Mouse (Mus musculus): ENCODE measurements at regions not wholly inside any gene's neighbourhood (a gene's known extent, or its start where the extent isn't known, plus 50 kb on each side); places are given as distances from the start of the nearest gene placed in this dataset.

DNA sequence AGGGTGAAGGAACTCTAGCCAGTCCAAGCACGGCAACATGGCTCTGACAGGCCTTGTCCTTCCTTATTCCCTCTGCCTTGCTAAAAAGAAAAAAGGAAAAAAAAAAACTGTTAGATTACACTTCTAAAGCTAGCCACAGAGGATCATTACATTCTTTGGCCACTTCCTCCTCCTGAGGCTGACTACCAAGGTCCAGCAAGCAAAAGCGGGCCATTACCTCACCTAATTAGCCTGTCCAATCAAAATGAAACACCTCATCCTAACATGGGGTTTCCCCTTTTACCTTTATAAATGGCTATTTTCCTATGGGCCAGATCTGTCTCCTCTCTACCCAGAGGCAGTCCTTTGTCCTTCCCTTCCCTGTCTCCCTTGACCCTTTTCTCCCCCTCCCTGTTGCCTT, 102.2 kb downstream of the Pih1h3b start:
- 78% methylated on average over 2 of the region's 2 CpGs for WGBS
- Histone ChIP-seq H3K4me1 (replicated peaks) (no peaks in the 10 kb centered on the region), H3K4me3 (no peak overlapping the region), H3K4me2 (no peak overlapping the region), H3K27ac (no peak overlapping the region), H3K9me3 (replicated peaks) (no peaks in the 10 kb centered on the region), H3K9ac (no peak overlapping the region), H3K36me3 (no peaks in the 10 kb centered on the region), H3K27me3 (no peaks in the 10 kb centered on the region)
- no peak for ATAC-seq (replicated peaks; ENCODE audit: insufficient number of reproducible peaks, insufficient read depth, low FRiP score, low read depth)

DNA sequence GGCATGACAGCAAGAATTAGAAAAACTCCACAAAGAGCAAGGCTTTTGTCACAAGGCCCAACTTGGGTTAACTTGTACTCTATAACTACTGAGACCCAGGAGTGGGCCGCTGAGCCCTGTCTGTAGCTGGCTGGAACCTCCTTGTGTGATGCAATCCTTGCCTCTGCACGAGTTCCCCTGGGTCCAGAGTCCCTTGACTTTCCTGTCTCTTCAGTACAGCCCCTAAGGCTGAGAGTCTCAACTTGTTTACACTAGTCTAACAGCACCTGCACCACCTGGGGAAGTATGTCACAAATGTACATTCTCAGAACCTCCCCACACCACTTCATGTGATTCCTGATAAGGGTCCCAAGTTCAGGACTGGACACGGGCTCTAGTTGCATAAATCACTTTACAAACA, 103.3 kb downstream of the Pih1h3b start:
- H3K36me3 ChIP-seq: no peaks in the 10 kb centered on the region
- H3K4me1 ChIP-seq (replicated peaks): no peaks in the 10 kb centered on the region
- no peaks in the 10 kb centered on the region for H3K27me3 ChIP-seq
- H3K4me3 ChIP-seq: no peak overlapping the region
- no peak for ATAC-seq (replicated peaks; ENCODE audit: insufficient number of reproducible peaks, insufficient read depth, low FRiP score, low read depth)
- H3K27ac ChIP-seq: no peak overlapping the region
- H3K9ac ChIP-seq: no peak overlapping the region
- WGBS: 68% methylated on average over 3 of the region's 3 CpGs
- no peaks in the 10 kb centered on the region for H3K9me3 ChIP-seq (replicated peaks)
- no peak overlapping the region for H3K4me2 ChIP-seq

DNA sequence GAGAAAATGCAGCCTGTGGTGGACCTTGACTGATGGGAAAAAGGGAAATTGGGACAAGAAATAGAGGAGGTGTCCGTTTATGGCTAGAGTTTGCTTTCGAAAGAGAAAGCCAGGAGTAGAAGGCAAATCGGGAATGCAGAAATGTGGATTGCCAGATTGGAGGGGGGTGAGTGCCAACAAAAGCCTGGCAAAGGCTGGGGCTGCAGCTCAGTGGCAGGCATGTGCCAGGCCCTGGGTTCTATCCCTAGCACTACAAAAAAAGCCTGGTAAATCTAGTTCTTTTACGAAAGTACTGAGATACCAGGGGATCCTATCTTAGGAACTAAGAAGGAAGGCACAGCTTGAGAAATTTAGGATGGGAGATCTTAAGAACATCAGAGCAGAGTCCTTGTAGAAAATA, 117.2 kb downstream of the Pih1h3b start:
- Histone ChIP-seq H3K27me3 (no peaks in the 10 kb centered on the region), H3K36me3 (no peaks in the 10 kb centered on the region), H3K9ac (no peak overlapping the region), H3K9me3 (replicated peaks) (no peaks in the 10 kb centered on the region), H3K4me2 (no peak overlapping the region), H3K27ac (no peak overlapping the region), H3K4me3 (no peak overlapping the region), H3K4me1 (replicated peaks) (no peaks in the 10 kb centered on the region)
- WGBS: 70% methylated on average over 4 of the region's 4 CpGs
- ATAC-seq (replicated peaks; ENCODE audit: insufficient number of reproducible peaks, insufficient read depth, low FRiP score, low read depth): no peak

DNA sequence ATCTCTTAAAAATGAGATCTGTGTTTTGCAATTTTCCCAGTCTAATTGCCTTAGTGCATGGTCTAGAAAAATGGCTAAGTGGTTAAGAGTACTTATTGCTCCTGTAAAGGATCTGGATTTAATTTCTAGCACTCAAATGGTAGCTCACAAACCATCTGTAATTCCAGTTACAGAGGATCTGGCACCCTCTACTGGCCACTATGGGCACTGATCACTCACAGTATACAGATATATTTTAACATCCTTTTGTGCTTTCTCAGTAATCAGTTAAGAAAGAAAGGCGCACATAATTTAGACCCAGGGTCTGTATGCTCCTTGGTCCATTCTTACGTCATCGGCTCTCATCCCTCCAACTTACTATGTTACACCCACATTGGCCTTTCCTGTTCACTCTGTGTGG, 120.3 kb downstream of the Pih1h3b start:
- ATAC-seq (replicated peaks; ENCODE audit: insufficient number of reproducible peaks, insufficient read depth, low FRiP score, low read depth): no peak
- Histone ChIP-seq H3K27me3 (no peaks in the 10 kb centered on the region), H3K4me1 (replicated peaks) (no peaks in the 10 kb centered on the region), H3K36me3 (no peaks in the 10 kb centered on the region), H3K27ac (no peak overlapping the region), H3K9me3 (replicated peaks) (no peaks in the 10 kb centered on the region), H3K9ac (no peak overlapping the region), H3K4me2 (no peak overlapping the region), H3K4me3 (no peak overlapping the region)
- 78% methylated on average over 3 of the region's 3 CpGs for WGBS

DNA sequence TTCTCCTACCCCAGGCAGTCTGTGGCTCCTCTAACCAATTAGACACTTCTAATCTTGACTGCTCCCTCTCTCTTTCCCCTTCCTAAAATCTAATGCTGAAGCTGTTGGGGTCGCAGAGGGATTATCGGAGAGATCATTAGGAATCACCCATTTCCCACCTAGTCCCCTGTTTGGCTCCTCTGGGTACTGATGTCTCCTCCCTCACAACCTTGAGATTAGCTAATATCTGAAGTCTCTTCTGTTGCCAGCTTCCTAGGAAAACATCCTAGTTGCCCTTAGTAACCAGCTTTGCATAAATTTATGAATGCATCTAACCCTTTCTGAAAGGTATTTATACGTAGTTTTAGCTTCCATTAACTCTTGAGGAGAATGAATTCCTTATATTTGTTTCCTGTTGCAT, 138.4 kb upstream of the Frmpd3 start:
- no peaks in the 10 kb centered on the region for H3K9me3 ChIP-seq (replicated peaks)
- H3K27ac ChIP-seq: no peak overlapping the region
- no peak overlapping the region for H3K4me3 ChIP-seq
- H3K27me3 ChIP-seq: no peaks in the 10 kb centered on the region
- WGBS: 68% methylated on average over 3 of the region's 3 CpGs
- no peaks in the 10 kb centered on the region for H3K4me1 ChIP-seq (replicated peaks)
- no peak for ATAC-seq (replicated peaks; ENCODE audit: insufficient number of reproducible peaks, insufficient read depth, low FRiP score, low read depth)
- H3K4me2 ChIP-seq: no peak overlapping the region
- H3K9ac ChIP-seq: no peak overlapping the region
- no peaks in the 10 kb centered on the region for H3K36me3 ChIP-seq

DNA sequence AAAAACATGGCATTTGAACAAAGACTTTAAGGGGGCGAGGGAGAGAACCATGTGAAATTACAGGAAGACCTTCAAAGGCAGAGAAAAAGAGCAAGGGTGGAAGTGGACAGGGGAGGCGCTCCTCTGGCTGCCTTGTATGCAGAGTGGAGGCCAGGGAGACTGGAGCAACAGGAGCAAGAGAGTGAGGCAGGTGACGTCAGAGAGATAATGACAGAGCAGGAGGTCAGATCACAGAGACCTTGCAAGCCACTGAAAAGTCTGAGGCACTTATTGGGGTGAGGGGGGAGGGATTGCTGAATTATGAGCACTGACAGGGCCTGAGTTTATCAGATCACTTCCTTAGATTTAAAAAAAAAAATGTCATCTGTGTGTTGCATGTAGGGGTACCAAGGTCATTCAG, 133.3 kb upstream of the Frmpd3 start:
- Histone ChIP-seq H3K27ac (no peak overlapping the region), H3K9me3 (replicated peaks) (no peaks in the 10 kb centered on the region)

DNA sequence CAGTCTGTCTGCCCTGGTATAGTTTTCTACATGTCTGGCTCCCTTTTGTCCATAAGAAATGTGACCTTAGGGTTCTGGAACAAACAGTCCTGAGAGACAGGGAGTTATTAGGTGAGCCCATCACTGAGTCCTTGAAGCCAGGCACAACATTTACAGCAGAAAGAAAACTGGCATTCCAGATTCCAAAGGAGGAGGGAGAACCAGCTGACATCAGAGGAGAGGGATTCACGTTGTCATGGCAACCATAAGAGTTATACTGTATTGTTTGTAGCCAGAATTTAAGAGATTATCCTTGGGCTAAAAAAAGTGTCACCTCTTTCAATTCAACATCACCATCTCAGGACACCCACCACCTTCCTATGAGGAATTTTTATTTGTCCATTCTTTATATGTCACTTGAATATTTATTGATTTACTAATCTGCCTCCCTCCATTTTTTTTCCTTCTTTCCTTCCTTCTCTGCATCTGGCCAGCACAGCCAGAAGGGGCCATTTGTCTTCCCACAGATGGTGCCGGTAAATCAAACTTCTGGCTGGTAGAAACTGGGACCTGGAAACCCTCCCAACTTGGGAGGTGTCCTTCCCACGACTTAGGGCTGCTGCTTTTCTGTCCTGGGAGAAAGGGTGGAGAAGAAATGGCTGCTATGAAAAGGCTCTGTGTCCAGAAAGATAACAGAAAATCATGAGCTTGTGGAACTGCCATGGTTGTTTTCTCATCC, 129.3 kb upstream of the Frmpd3 start:
- WGBS: 42% methylated on average over 3 of the region's 3 CpGs
- no peaks in the 10 kb centered on the region for H3K9me3 ChIP-seq (replicated peaks)

More for the DNA sequence above, 133.3 kb upstream of the Frmpd3 start:
- Histone ChIP-seq H3K9ac (no peak overlapping the region), H3K36me3 (no peaks in the 10 kb centered on the region), H3K4me3 (no peak overlapping the region), H3K27me3 (no peaks in the 10 kb centered on the region), H3K4me2 (no peak overlapping the region), H3K4me1 (replicated peaks) (no peaks in the 10 kb centered on the region)
- no peak for ATAC-seq (replicated peaks; ENCODE audit: insufficient number of reproducible peaks, insufficient read depth, low FRiP score, low read depth)
- WGBS: 28% methylated on average over 3 of the region's 3 CpGs

DNA sequence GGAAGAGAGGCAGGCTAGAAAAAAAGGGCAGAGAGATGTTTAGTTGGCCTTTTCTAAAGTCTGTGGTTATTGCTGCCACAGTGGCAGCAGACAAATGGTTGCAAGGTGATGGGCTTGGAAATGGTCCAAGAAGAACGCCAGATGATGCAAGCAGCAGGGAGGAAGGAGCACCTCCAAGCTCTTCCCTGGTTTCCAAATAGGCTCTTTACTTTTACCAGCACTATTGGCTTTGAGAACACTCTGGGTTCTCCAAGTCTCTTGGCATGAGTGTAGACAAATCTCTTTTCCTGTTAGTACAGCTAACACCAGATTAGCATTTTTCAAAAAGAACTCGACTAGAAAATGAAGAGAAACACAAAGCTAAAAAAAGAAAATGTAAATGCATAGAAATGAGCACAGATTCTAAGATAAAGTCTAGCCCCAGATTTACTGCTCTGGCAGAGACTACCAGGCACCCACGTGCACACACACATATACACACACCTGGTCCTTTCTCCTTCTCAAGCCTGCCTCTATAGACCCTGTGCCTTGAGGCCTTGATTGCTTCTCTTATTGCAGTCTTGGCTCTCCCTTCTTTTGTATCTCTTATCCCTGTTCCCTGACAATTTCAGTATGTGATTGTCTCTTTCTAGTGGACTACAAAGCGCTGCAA, 127.7 kb upstream of the Frmpd3 start:
- no peak for ATAC-seq (replicated peaks; ENCODE audit: insufficient number of reproducible peaks, insufficient read depth, low FRiP score, low read depth)
- H3K9ac ChIP-seq: no peak overlapping the region
- H3K4me3 ChIP-seq: no peak overlapping the region
- H3K27me3 ChIP-seq: no peaks in the 10 kb centered on the region; the same call in 1 of the 2 replicates
- H3K36me3 ChIP-seq: no peaks in the 10 kb centered on the region
- no peak overlapping the region for H3K27ac ChIP-seq
- no peaks in the 10 kb centered on the region for H3K4me1 ChIP-seq (replicated peaks)
- 38% methylated on average over 4 of the region's 4 CpGs for WGBS
- H3K9me3 ChIP-seq (replicated peaks): no peaks in the 10 kb centered on the region
- H3K4me2 ChIP-seq: no peak overlapping the region

More for the DNA sequence above, 129.3 kb upstream of the Frmpd3 start:
- Histone ChIP-seq H3K27me3 (no peaks in the 10 kb centered on the region; the same call in 1 of the 2 replicates), H3K4me3 (no peak overlapping the region), H3K27ac (no peak overlapping the region), H3K9ac (no peak overlapping the region), H3K4me1 (replicated peaks) (no peaks in the 10 kb centered on the region), H3K36me3 (no peaks in the 10 kb centered on the region), H3K4me2 (no peak overlapping the region)
- ATAC-seq (replicated peaks; ENCODE audit: insufficient number of reproducible peaks, insufficient read depth, low FRiP score, low read depth): no peak

DNA sequence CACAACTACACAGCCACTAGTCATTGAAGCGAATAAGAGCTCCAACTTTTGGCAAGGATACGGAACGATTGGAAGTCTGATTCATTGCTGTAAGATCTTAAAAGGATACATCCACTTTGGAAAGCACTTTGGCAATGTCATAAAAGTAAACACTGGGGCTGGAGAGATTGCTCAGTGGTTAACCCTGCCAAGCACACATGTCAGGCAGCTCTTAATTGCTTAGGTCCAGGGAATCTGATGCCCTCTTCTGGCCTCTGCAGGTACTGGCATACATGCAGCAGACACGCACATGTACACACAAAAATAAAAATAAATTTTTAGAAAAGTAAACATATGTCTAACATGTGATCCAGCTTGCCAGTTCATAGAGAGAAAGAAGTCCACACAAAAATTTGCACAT, 86.3 kb upstream of the Frmpd3 start:
- Histone ChIP-seq H3K4me3 (no peak overlapping the region), H3K9ac (no peak overlapping the region), H3K36me3 (no peaks in the 10 kb centered on the region), H3K27ac (no peak overlapping the region), H3K9me3 (replicated peaks) (no peaks in the 10 kb centered on the region), H3K4me2 (no peak overlapping the region), H3K4me1 (replicated peaks) (no peaks in the 10 kb centered on the region), H3K27me3 (no peaks in the 10 kb centered on the region)
- no peak for ATAC-seq (replicated peaks; ENCODE audit: insufficient number of reproducible peaks, insufficient read depth, low FRiP score, low read depth)
- WGBS: 82% methylated on average over 4 of the region's 4 CpGs

DNA sequence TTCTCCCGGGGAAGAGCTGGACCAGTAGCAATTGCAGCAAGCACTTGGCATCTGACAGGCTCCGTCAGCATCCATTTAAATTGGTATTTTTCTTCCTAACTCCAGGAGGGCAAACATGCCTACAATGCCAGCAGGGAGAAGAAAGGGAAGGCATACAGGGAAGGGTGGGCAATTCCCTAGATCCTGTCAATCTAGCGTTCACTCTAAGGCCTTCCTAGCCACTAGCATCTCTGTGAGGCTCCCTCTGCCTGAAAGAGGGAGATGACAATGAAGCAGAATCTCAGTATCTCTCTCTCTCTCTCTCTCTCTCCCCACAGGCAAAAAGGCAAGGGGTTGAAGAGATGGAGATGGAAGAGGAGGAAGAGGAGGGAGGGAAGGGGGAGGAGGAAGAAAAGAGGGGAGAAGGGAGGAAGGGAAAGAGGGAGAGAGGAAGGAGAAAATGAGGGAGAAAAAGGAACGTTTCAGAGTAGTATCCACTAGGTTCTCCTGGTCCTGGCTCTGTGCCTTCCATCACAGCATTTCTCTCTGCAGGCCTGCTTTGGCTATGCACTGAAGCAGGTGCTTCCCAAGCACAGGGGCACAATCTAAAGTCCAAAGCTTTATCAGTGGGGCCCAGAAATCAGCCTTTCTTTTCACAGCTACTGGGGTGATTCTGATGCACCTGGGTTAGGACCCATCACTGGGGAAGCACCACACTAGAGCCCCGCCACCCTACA, 72.2 kb upstream of the Frmpd3 start:
- H3K36me3 ChIP-seq: no peaks in the 10 kb centered on the region
- peaks cover 17% of the 10 kb centered on the region for H3K27me3 ChIP-seq
- no peak overlapping the region for H3K9ac ChIP-seq
- no peak overlapping the region for H3K27ac ChIP-seq
- no peaks in the 10 kb centered on the region for H3K9me3 ChIP-seq (replicated peaks)
- no peak for ATAC-seq (replicated peaks; ENCODE audit: insufficient number of reproducible peaks, insufficient read depth, low FRiP score, low read depth)
- no peaks in the 10 kb centered on the region for H3K4me1 ChIP-seq (replicated peaks)
- H3K4me3 ChIP-seq: no peak overlapping the region
- WGBS: 71% methylated on average over 5 of the region's 5 CpGs
- H3K4me2 ChIP-seq: no peak overlapping the region

DNA sequence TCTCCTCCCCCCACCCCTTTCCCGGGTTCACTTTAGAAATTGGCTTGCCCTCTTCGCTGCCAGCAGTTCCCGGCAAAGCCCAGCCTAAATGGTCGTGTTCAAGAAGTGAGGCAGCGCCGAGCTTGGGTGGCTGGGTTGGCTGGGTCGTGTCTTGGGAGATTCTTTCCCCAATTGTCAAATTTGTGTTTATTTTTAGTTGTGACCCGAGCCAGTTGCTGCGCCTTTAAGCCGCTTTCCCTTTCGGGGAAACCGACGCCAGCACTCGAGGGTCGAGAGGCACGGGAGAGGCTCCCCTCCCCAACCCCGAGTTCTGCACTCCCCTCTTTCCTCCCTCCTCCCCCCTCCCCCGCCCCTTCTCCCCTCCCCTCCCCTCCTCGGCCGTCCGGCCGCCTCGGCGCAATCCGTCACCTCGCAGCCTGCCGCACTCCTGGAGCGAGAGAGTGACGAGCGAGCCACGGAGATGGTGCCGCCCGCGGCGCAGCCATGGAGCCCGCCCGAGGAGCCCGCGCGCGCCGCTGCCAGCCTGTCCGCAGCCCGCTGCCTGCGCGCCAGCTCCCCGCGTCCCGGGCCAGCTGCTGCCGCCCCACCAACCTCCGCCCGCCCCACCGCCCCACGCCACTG, 64.6 kb upstream of the Frmpd3 start:
- H3K27ac ChIP-seq: no peak overlapping the region
- ATAC-seq (replicated peaks; ENCODE audit: insufficient number of reproducible peaks, insufficient read depth, low FRiP score, low read depth): no peak

More for the DNA sequence above, 64.6 kb upstream of the Frmpd3 start:
- Histone ChIP-seq H3K9me3 (replicated peaks) (no peaks in the 10 kb centered on the region), H3K4me2 (peak overlapping the region; percentile 93), H3K4me1 (replicated peaks) (no peaks in the 10 kb centered on the region), H3K27me3 (peaks cover 70% of the 10 kb centered on the region), H3K4me3 (peak overlapping the region; percentile 58), H3K36me3 (no peaks in the 10 kb centered on the region), H3K9ac (peak overlapping the region; percentile 42)
- WGBS: 13% methylated on average over 48 of the region's 54 CpGs
